Mouse (Mus musculus) spleen, adult 2 months (tissue): ENCODE data around the gene Armc8.

Source experiments
- CTCF ChIP-seq: fragments of 200-500 bp; IDR thresholded peaks from 2 replicates; pipeline ENCODE4 v1.5.1; 2011; ENCODE audit warnings: mild to moderate bottlenecking, inconsistent platforms; ENCODE audit not compliant: insufficient read depth, insufficient read length, insufficient replicate concordance; ENCODE audit errors: extremely low read depth
- POLR2A ChIP-seq: fragments of 200-500 bp; IDR thresholded peaks from 2 replicates; pipeline ENCODE4 v1.6.1; 2011; ENCODE audit warnings: low read depth, low read length, inconsistent platforms

DNA sequence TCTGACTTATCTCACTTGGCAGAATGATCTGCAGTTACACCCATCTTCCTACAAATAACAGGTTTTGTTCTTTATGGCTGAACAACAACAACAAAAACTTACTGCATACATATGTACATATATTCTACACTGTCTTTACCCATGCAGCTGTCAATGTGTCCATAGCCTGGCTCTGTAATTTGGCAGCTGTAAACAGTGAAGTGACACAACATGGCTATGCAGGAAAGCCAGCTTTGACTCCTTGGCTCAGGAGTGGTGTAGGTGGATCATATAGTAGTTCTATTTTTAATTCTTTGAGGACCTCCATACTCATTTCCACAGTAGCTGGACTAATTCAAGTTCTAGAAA, 9.2 kb downstream of the Armc8 start:
- TF ChIP-seq CTCF (no peak), POLR2A (no peak)
